Mouse (Mus musculus) hindbrain, embryonic 10.5 days (tissue): ENCODE data around the gene Slc29a4. TPM values are rescaled to one million over a fixed set of nuclear protein-coding genes. Genes with fewer than 3 reads are reported as not detected.

ENCODE experiments used
- DNase-seq: peaks from one replicate; pipeline ENCODE4 v3.0.0-alpha.2; 2017; ENCODE audit warnings: low spot score
- H3K27ac ChIP-seq: fragments of 300-500 bp; sonication (generic); 2 replicates; pipeline ENCODE4 v1.5.1; 2016; ENCODE audit warnings: mild to moderate bottlenecking, moderate library complexity
- H3K27me3 ChIP-seq: fragments of 300-500 bp; sonication (generic); 2 replicates; pipeline ENCODE4 v1.6.1; 2016; ENCODE audit warnings: mild to moderate bottlenecking; ENCODE audit not compliant: poor library complexity, insufficient read depth, severe bottlenecking
- H3K36me3 ChIP-seq: fragments of 300-500 bp; sonication (generic); 2 replicates; pipeline ENCODE4 v1.6.1; 2016; ENCODE audit warnings: mild to moderate bottlenecking, moderate library complexity
- H3K4me1 ChIP-seq: fragments of 300-500 bp; sonication (generic); replicated peaks from 2 replicates; pipeline ENCODE4 v1.6.1; 2016; ENCODE audit warnings: mild to moderate bottlenecking
- H3K4me3 ChIP-seq: fragments of 300-500 bp; sonication (generic); 2 replicates; pipeline ENCODE4 v1.5.1; 2016; ENCODE audit warnings: mild to moderate bottlenecking, moderate library complexity
- H3K9me3 ChIP-seq: fragments of 300-500 bp; sonication (generic); 2 replicates; pipeline ENCODE4 v1.6.1; 2016; ENCODE audit warnings: mild to moderate bottlenecking, moderate library complexity
- WGBS: fragments of 180-500 bp; shearing (Covaris S2); methylation state at CpG from one replicate; pipeline ENCODE4 v1.1.7; 2016; 5-methylcytosine and 5-hydroxymethylcytosine counted together
- polyA plus RNA-seq: library from polyadenylated mRNA; unstranded; fragments of >200 nt; fragmentation: Nextera tagmentation; extraction: Ambion mirVana; gene quantifications from 2 replicates; pipeline ENCODE4 v1.2.1, GENCODE M21; 2016

The Slc29a4 gene
- polyA plus RNA-seq, 1 experiment from 2014 or later: 42.3 TPM

- H3K9me3 ChIP-seq: peaks cover 11% of the 10 kb centered on the region; the same call in 1 of the 2 replicates
- H3K27me3 ChIP-seq: no peaks in the 10 kb centered on the region
- peaks cover 70% of the 10 kb centered on the region for H3K36me3 ChIP-seq
- 0 out of 2 replicates have a peak, but pooled peaks cover 2% of the 10 kb centered on the region for H3K4me1 ChIP-seq
- DNase-seq: peak; percentile 69
- no peak overlapping the region for H3K4me3 ChIP-seq
- 15% methylated on average over 7 of the region's 7 CpGs for WGBS
- no peak overlapping the region for H3K27ac ChIP-seq
Measured at GRCm38 (mm10) chr5:142723520-142724133, 31.3 kb downstream of the Slc29a4 start.

- Histone ChIP-seq H3K9me3 (peaks cover 11% of the 10 kb centered on the region; the same call in 1 of the 2 replicates), H3K27ac (no peak overlapping the region), H3K36me3 (peaks cover 71% of the 10 kb centered on the region), H3K4me1 (0 out of 2 replicates have a peak, but pooled peaks cover 2% of the 10 kb centered on the region), H3K27me3 (no peaks in the 10 kb centered on the region), H3K4me3 (no peak overlapping the region)
- 92% methylated on average over 7 of the region's 7 CpGs for WGBS
- DNase-seq: no peak
Measured at GRCm38 (mm10) chr5:142724265-142724664, 32.0 kb downstream of the Slc29a4 start.

GRCm38 (mm10) chr5:142726748-142727147, 34.4 kb downstream of the Slc29a4 start:
- Histone ChIP-seq H3K4me3 (no peak overlapping the region), H3K27me3 (no peaks in the 10 kb centered on the region), H3K27ac (0 out of 2 replicates have a peak overlapping the region, but pooled peaks have one; percentile 23), H3K36me3 (peaks cover 76% of the 10 kb centered on the region), H3K9me3 (peaks cover 11% of the 10 kb centered on the region; the same call in 1 of the 2 replicates), H3K4me1 (0 out of 2 replicates have a peak, but pooled peaks cover 2% of the 10 kb centered on the region)
- DNase-seq: no peak
- WGBS: 86% methylated on average over 6 of the region's 6 CpGs

GRCm38 (mm10) chr5:142728301-142728700, 36.0 kb downstream of the Slc29a4 start:
- Histone ChIP-seq H3K4me1 (0 out of 2 replicates have a peak, but pooled peaks cover 2% of the 10 kb centered on the region), H3K4me3 (no peak overlapping the region), H3K9me3 (peaks cover 11% of the 10 kb centered on the region; the same call in 1 of the 2 replicates), H3K27ac (no peak overlapping the region), H3K36me3 (peaks cover 86% of the 10 kb centered on the region), H3K27me3 (no peaks in the 10 kb centered on the region)
- 96% methylated on average over 16 of the region's 16 CpGs for WGBS
- DNase-seq: no peak

GRCm38 (mm10) chr5:142730295-142730694, 38.0 kb downstream of the Slc29a4 start:
- no peak for DNase-seq
- Histone ChIP-seq H3K36me3 (peaks cover 100% of the 10 kb centered on the region), H3K4me3 (no peak overlapping the region), H3K9me3 (peaks cover 11% of the 10 kb centered on the region; the same call in 1 of the 2 replicates), H3K27ac (no peak overlapping the region), H3K4me1 (no peaks in the 10 kb centered on the region), H3K27me3 (no peaks in the 10 kb centered on the region)
- WGBS: 94% methylated on average over 12 of the region's 12 CpGs

- H3K4me1 ChIP-seq: 0 out of 2 replicates have a peak, but pooled peaks cover 4% of the 10 kb centered on the region
- WGBS: 90% methylated on average over 11 of the region's 11 CpGs
- H3K27ac ChIP-seq: no peak overlapping the region
- DNase-seq: no peak
- H3K36me3 ChIP-seq: peaks cover 100% of the 10 kb centered on the region
- no peaks in the 10 kb centered on the region for H3K27me3 ChIP-seq
- H3K9me3 ChIP-seq: peaks cover 11% of the 10 kb centered on the region; the same call in 1 of the 2 replicates
- no peak overlapping the region for H3K4me3 ChIP-seq
Measured at GRCm38 (mm10) chr5:142731916-142732315, 39.6 kb downstream of the Slc29a4 start.

- Histone ChIP-seq H3K4me3 (no peak overlapping the region), H3K27me3 (no peaks in the 10 kb centered on the region), H3K9me3 (0 out of 2 replicates have a peak, but pooled peaks cover 2% of the 10 kb centered on the region), H3K4me1 (0 out of 2 replicates have a peak, but pooled peaks cover 4% of the 10 kb centered on the region), H3K36me3 (peaks cover 98% of the 10 kb centered on the region), H3K27ac (no peak overlapping the region)
- DNase-seq: no peak
- WGBS: 91% methylated on average over 8 of the region's 8 CpGs
Measured at GRCm38 (mm10) chr5:142739941-142740340, 47.6 kb downstream of the Slc29a4 start.

GRCm38 (mm10) chr5:142747026-142747629, 54.8 kb downstream of the Slc29a4 start:
- H3K4me3 ChIP-seq: no peak overlapping the region

GRCm38 (mm10) chr5:142750173-142750572, 57.9 kb downstream of the Slc29a4 start:
- Histone ChIP-seq H3K27me3 (no peaks in the 10 kb centered on the region), H3K27ac (0 out of 2 replicates have a peak overlapping the region, but pooled peaks have one; percentile 29), H3K36me3 (peaks cover 95% of the 10 kb centered on the region), H3K4me1 (peaks cover 13% of the 10 kb centered on the region; the same call in 1 of the 2 replicates), H3K9me3 (no peaks in the 10 kb centered on the region), H3K4me3 (no peak overlapping the region)
- 90% methylated on average over 11 of the region's 11 CpGs for WGBS
- DNase-seq: no peak

More at GRCm38 (mm10) chr5:142747026-142747629, 54.8 kb downstream of the Slc29a4 start:
- WGBS: 84% methylated on average over 12 of the region's 12 CpGs
- no peak for DNase-seq
- 0 out of 2 replicates have a peak, but pooled peaks cover 2% of the 10 kb centered on the region for H3K9me3 ChIP-seq
- peaks cover 98% of the 10 kb centered on the region for H3K36me3 ChIP-seq
- peaks cover 11% of the 10 kb centered on the region; the same call in 1 of the 2 replicates for H3K4me1 ChIP-seq
- H3K27ac ChIP-seq: no peak overlapping the region
- no peaks in the 10 kb centered on the region for H3K27me3 ChIP-seq

GRCm38 (mm10) chr5:142752241-142752640, 59.9 kb downstream of the Slc29a4 start:
- Histone ChIP-seq H3K4me1 (peaks cover 13% of the 10 kb centered on the region; the same call in 1 of the 2 replicates), H3K27me3 (no peaks in the 10 kb centered on the region), H3K27ac (peak overlapping the region; percentile 40; the same call in 1 of the 2 replicates), H3K9me3 (no peaks in the 10 kb centered on the region), H3K4me3 (no peak overlapping the region), H3K36me3 (peaks cover 95% of the 10 kb centered on the region)
- no peak for DNase-seq
- WGBS: 52% methylated on average over 13 of the region's 13 CpGs

- H3K27ac ChIP-seq: no peak overlapping the region
- peaks cover 100% of the 10 kb centered on the region for H3K36me3 ChIP-seq
Measured at GRCm38 (mm10) chr5:142759786-142760185, 67.5 kb downstream of the Slc29a4 start.

GRCm38 (mm10) chr5:142761326-142761983, 69.1 kb downstream of the Slc29a4 start:
- Histone ChIP-seq H3K4me1 (no peaks in the 10 kb centered on the region), H3K27me3 (no peaks in the 10 kb centered on the region), H3K4me3 (no peak overlapping the region), H3K9me3 (no peaks in the 10 kb centered on the region), H3K36me3 (peaks cover 100% of the 10 kb centered on the region), H3K27ac (no peak overlapping the region)
- 96% methylated on average over 16 of the region's 16 CpGs for WGBS
- no peak for DNase-seq

More at GRCm38 (mm10) chr5:142759786-142760185, 67.5 kb downstream of the Slc29a4 start:
- DNase-seq: no peak
- no peaks in the 10 kb centered on the region for H3K27me3 ChIP-seq
- H3K9me3 ChIP-seq: no peaks in the 10 kb centered on the region
- no peak overlapping the region for H3K4me3 ChIP-seq
- H3K4me1 ChIP-seq: no peaks in the 10 kb centered on the region
- 92% methylated on average over 8 of the region's 8 CpGs for WGBS
